Mouse (Mus musculus) kidney, embryonic 16.5 days (tissue): ENCODE data around the gene Ighmbp2. TPM values are rescaled to one million over a fixed set of nuclear protein-coding genes. Genes with fewer than 3 reads are reported as not detected.
"Not testable (repeated sequence)": the region's sequence is repeated elsewhere in the genome, so short reads cannot be mapped to it uniquely, and the experiment has no call there.

Experiments
- ATAC-seq: fragments of 200-750 bp; cut with Nextera tagmentation; 2 replicates; pipeline ENCODE4 v1.8.0; 2017; ENCODE audit warnings: moderate TSS enrichment; ENCODE audit not compliant: low FRiP score, low TSS enrichment
- H3K27ac ChIP-seq: fragments of 300-500 bp; sonication (generic); 2 replicates; pipeline ENCODE4 v1.5.1; 2014; ENCODE audit warnings: low read length
- H3K27me3 ChIP-seq: fragments of 300-500 bp; sonication (generic); 2 replicates; pipeline ENCODE4 v1.6.1; 2014; ENCODE audit warnings: low read length, control low read depth, mixed read lengths; ENCODE audit not compliant: insufficient read depth
- H3K36me3 ChIP-seq: fragments of 300-500 bp; sonication (generic); 2 replicates; pipeline ENCODE4 v1.6.1; 2014; ENCODE audit warnings: low read length, control low read depth, mixed read lengths; ENCODE audit not compliant: insufficient read depth
- H3K4me1 ChIP-seq: fragments of 300-500 bp; sonication (generic); 2 replicates; pipeline ENCODE4 v1.6.1; 2014; ENCODE audit warnings: low read length, control low read depth, mixed read lengths; ENCODE audit not compliant: insufficient read depth
- H3K4me2 ChIP-seq: fragments of 300-500 bp; sonication (generic); replicated peaks from 2 replicates; pipeline ENCODE4 v1.6.1; 2014; ENCODE audit warnings: low read depth, low read length
- H3K4me3 ChIP-seq: fragments of 300-500 bp; sonication (generic); 2 replicates; pipeline ENCODE4 v1.5.1; 2014; ENCODE audit warnings: mild to moderate bottlenecking, low read length
- H3K9ac ChIP-seq: fragments of 300-500 bp; sonication (generic); replicated peaks from 2 replicates; pipeline ENCODE4 v1.6.1; 2014; ENCODE audit warnings: low read length
- H3K9me3 ChIP-seq: fragments of 300-500 bp; sonication (generic); 2 replicates; pipeline ENCODE4 v1.6.1; 2016; ENCODE audit warnings: low read length, control low read depth
- WGBS: fragments of 180-500 bp; shearing (Covaris S2); extraction: QIAGEN DNeasy Blood & Tissue Kit; methylation state at CpG from one replicate; pipeline ENCODE4 v1.1.7; 2014; 5-methylcytosine and 5-hydroxymethylcytosine counted together
- polyA plus RNA-seq: library from polyadenylated mRNA; unstranded; fragments of >200 nt; fragmentation: Nextera tagmentation; extraction: Ambion mirVana; gene quantifications from 2 replicates; pipeline ENCODE4 v1.2.1, GENCODE M21; 2015

The Ighmbp2 gene
- polyA plus RNA-seq, 1 experiment from 2014 or later, result 11.2 TPM

GRCm38 (mm10) chr19:3266676-3267075 is 16.1 kb downstream of the Ighmbp2 start:
- H3K27ac ChIP-seq, result no peak overlapping the region
- no peaks in the 10 kb centered on the region for H3K27me3 ChIP-seq
- H3K36me3 ChIP-seq, result peaks cover 70% of the 10 kb centered on the region
- H3K4me3 ChIP-seq, result no peak overlapping the region
- no peak overlapping the region for H3K4me2 ChIP-seq
- no peaks in the 10 kb centered on the region for H3K4me1 ChIP-seq
- H3K9ac ChIP-seq, result no peak overlapping the region
- ATAC-seq, result no peak
- H3K9me3 ChIP-seq, result no peaks in the 10 kb centered on the region
- 93% methylated on average over 4 of the region's 4 CpGs for WGBS

GRCm38 (mm10) chr19:3266136-3266535 is 16.7 kb downstream of the Ighmbp2 start:
- no peak overlapping the region for H3K27ac ChIP-seq
- H3K4me1 ChIP-seq, result no peaks in the 10 kb centered on the region
- no peak overlapping the region for H3K4me3 ChIP-seq
- no peak overlapping the region for H3K4me2 ChIP-seq
- H3K36me3 ChIP-seq, result peaks cover 70% of the 10 kb centered on the region
- H3K9ac ChIP-seq, result no peak overlapping the region
- H3K27me3 ChIP-seq, result no peaks in the 10 kb centered on the region
- 87% methylated on average over 5 of the region's 5 CpGs for WGBS
- ATAC-seq, result no peak
- no peaks in the 10 kb centered on the region for H3K9me3 ChIP-seq

- Histone ChIP-seq H3K36me3 (peaks cover 70% of the 10 kb centered on the region), H3K27me3 (no peaks in the 10 kb centered on the region), H3K4me2 (no peak overlapping the region), H3K9ac (no peak overlapping the region), H3K4me1 (no peaks in the 10 kb centered on the region), H3K9me3 (no peaks in the 10 kb centered on the region), H3K4me3 (no peak overlapping the region), H3K27ac (no peak overlapping the region)
- 94% methylated on average over 9 of the region's 9 CpGs for WGBS
- ATAC-seq, result no peak
Measured at GRCm38 (mm10) chr19:3265180-3265579, 17.6 kb downstream of the Ighmbp2 start.

DNA sequence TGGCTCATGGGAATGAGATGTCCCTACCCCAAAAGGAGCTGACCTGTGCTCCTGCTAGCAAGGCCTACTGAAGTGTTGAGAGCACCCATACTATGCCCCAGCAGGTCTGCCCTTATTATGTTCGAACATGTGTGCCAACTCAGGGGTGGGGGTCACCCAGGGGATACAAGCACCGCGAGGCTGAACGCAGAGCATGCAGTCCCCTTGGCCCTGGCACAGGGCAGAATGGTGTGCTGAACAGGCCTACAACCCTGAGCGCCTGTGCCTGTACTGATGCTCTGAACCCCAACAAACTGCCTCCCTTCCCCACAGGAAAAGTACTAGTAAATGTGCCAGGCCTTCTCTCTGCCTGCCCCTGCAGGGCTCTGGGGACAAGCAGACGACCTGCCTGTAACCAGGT is 18.5 kb downstream of the Ighmbp2 start:
- Histone ChIP-seq H3K36me3 (peaks cover 75% of the 10 kb centered on the region), H3K27ac (no peak overlapping the region), H3K4me3 (no peak overlapping the region), H3K9ac (no peak overlapping the region), H3K4me1 (no peaks in the 10 kb centered on the region), H3K9me3 (no peaks in the 10 kb centered on the region), H3K27me3 (no peaks in the 10 kb centered on the region), H3K4me2 (no peak overlapping the region)
- ATAC-seq, result no peak
- WGBS, result 96% methylated on average over 6 of the region's 6 CpGs

- Histone ChIP-seq H3K9me3 (no peaks in the 10 kb centered on the region), H3K27me3 (no peaks in the 10 kb centered on the region), H3K27ac (no peak overlapping the region), H3K4me3 (no peak overlapping the region), H3K4me2 (no peak overlapping the region), H3K9ac (no peak overlapping the region), H3K4me1 (no peaks in the 10 kb centered on the region), H3K36me3 (peaks cover 58% of the 10 kb centered on the region)
- WGBS, result 74% methylated on average over 12 of the region's 12 CpGs
- ATAC-seq, result peak; percentile 47
Measured at GRCm38 (mm10) chr19:3261764-3262525, 20.9 kb downstream of the Ighmbp2 start.

DNA sequence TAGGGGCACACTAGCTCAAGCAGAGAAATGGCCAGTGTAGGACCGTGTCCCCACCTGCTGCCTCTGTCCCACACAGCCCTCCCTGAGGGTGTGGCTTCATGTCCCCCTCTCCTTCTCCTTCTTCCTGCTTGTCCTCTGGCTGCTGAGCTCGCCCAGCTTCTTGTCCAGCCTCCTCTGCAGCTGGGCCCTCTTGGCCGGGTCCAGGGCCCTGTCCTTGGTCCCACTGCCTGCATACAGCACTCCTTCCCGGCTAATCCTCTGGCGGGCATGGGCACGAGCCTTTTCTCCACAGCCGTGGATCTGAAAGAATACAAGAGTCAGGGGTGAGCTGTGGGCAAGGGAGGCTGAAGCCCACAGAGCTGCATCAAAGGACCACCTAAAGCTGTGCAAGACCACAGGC is 21.5 kb downstream of the Ighmbp2 start:
- Histone ChIP-seq H3K27ac (no peak overlapping the region), H3K9ac (no peak overlapping the region), H3K9me3 (no peaks in the 10 kb centered on the region), H3K36me3 (peaks cover 52% of the 10 kb centered on the region), H3K4me3 (no peak overlapping the region), H3K4me1 (no peaks in the 10 kb centered on the region), H3K27me3 (no peaks in the 10 kb centered on the region), H3K4me2 (no peak overlapping the region)
- 96% methylated on average over 7 of the region's 7 CpGs for WGBS
- no peak for ATAC-seq

DNA sequence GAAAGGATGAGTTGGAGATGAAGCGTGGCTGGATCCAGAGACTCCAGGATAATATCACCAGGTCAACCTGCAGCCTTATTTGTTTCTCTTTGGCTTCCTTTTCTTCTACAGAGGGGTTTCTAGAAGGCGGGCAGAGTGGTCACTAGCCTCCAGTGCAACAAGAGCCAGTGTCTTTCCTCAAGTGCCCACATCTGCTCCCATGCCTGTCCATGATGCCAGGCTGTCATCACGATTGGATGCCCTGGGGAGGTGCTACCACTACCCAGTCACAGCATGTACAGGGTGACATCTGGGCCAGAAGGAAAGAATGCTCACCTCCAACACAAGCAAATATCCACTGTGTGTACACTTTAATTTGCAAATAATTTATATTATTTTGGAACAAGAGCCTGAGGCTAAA is 22.2 kb downstream of the Ighmbp2 start:
- Histone ChIP-seq H3K4me3 (no peak overlapping the region), H3K36me3 (peaks cover 45% of the 10 kb centered on the region), H3K9ac (no peak overlapping the region), H3K4me1 (no peaks in the 10 kb centered on the region), H3K27ac (no peak overlapping the region), H3K27me3 (no peaks in the 10 kb centered on the region), H3K4me2 (no peak overlapping the region), H3K9me3 (no peaks in the 10 kb centered on the region)
- no peak for ATAC-seq
- WGBS, result 91% methylated on average over 3 of the region's 3 CpGs

- Histone ChIP-seq H3K27ac (no peak overlapping the region), H3K9ac (no peak overlapping the region), H3K4me2 (no peak overlapping the region), H3K9me3 (no peaks in the 10 kb centered on the region), H3K4me3 (no peak overlapping the region), H3K36me3 (peaks cover 39% of the 10 kb centered on the region), H3K27me3 (no peaks in the 10 kb centered on the region), H3K4me1 (no peaks in the 10 kb centered on the region)
- 77% methylated on average over 8 of the region's 8 CpGs for WGBS
- ATAC-seq, result no peak
Measured at GRCm38 (mm10) chr19:3260016-3260415, 22.8 kb downstream of the Ighmbp2 start.

GRCm38 (mm10) chr19:3225261-3225660 is 57.6 kb downstream of the Ighmbp2 start:
- not testable (repeated sequence) for ATAC-seq, H3K9ac ChIP-seq, H3K4me1 ChIP-seq, H3K4me2 ChIP-seq, H3K27me3 ChIP-seq, H3K9me3 ChIP-seq, H3K4me3 ChIP-seq, H3K36me3 ChIP-seq, H3K27ac ChIP-seq
- 71% methylated on average over 4 of the region's 6 CpGs for WGBS

DNA sequence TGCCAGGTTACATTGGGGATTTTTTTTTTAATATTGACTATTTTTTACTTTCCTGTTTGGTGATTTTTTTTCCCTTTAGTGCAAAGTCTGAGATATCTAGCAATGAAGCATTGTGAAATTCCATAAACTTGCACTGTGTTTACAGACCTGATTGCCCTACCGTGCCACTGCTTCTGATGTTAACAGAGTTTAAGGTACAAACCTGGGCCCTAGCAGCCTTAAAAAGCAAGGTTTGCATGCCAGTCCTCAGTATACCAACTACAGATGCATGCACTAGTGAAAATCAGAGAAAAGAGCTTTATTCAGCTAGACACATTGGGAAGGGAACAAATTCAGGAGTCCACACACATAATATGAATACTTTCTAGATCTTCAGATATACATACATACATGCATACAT is 67.9 kb downstream of the Ighmbp2 start:
- H3K4me2 ChIP-seq, ATAC-seq, H3K36me3 ChIP-seq, H3K9ac ChIP-seq, H3K4me3 ChIP-seq, H3K27me3 ChIP-seq, H3K27ac ChIP-seq, H3K9me3 ChIP-seq, H3K4me1 ChIP-seq: not testable (repeated sequence)
- 73% methylated on average over 1 of the region's 1 CpGs for WGBS
